Mouse (Mus musculus) E14TG2a.4 (cell line): Measurements from ENCODE around the gene Herpud1.

Experiments
- H3K27me3 ChIP-seq: 2 replicates; pipeline ENCODE4 v1.6.1; 2014; ENCODE audit warnings: low read length, control low read depth; ENCODE audit not compliant: insufficient read depth
- H3K36me3 ChIP-seq: 2 replicates; pipeline ENCODE4 v1.6.1; 2014; ENCODE audit warnings: low read length, control low read depth; ENCODE audit not compliant: insufficient read depth
- H3K4me1 ChIP-seq: replicated peaks from 2 replicates; pipeline ENCODE4 v1.6.1; 2014; ENCODE audit warnings: low read depth, low read length, control low read depth
- H3K4me3 ChIP-seq: replicated peaks from 2 replicates; pipeline ENCODE4 v1.5.1; 2014; ENCODE audit warnings: mild to moderate bottlenecking, low read length
- H3K9me3 ChIP-seq: 2 replicates; pipeline ENCODE4 v1.6.1; 2014; ENCODE audit warnings: low read length, control low read depth
- CTCF ChIP-seq: conservative IDR thresholded peaks from 2 replicates; pipeline ENCODE4 v1.5.1; 2014; ENCODE audit warnings: low read length
- NANOG ChIP-seq: IDR thresholded peaks from 2 replicates; pipeline ENCODE4 v1.6.1; 2014; ENCODE audit warnings: borderline replicate concordance, low read length, mixed read lengths
- POU5F1 ChIP-seq: IDR thresholded peaks from 2 replicates; pipeline ENCODE4 v1.6.1; 2014; ENCODE audit warnings: low read length, borderline replicate concordance

Herpud1 gene

DNA sequence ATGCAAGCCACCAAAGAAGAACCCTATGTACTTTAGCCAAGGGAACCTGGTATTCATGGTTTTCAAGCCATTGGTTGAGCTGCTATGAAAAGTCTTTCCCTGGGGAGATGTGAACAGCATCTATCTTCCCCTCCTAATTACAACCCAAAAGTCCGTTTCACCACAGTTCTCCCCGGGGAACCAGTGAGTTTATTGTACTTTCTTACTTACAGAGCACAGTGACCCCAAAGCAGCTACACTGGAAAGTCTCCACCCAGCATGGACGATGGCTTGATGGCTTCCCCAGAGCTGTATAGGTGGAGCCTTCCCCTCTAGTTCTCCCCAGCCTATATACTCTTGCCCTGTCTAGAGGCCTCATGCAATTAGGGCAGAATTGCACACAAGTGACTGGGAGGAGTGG is 46.0 kb downstream of the Herpud1 start:
- no peak for TF ChIP-seq NANOG
- no peaks in the 10 kb centered on the region for H3K9me3 ChIP-seq

DNA sequence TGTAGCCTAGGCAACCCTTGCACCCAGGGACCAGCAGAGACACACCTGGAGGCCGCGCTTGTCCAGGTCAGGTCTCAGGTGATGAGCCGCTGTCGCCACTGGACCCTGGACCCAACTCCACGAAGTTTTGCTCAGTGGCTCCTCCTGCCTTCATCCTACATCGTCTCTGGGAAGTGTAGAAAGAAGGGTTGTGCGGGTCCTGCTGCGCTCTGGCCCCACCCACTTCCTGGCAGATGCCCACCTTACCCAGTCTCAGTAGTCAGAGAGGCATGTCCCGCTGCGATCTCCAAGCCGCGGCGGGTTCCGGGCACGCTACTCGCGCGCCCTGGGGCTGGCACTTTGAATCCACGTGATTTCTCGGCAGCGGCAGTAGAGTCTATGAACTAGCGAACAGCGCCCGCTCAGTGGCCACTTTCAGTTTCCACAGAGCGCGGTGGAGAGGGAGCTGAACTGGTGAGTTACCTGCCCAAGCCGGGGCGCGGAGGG is 47.8 kb downstream of the Herpud1 start, which contains the start of gene Nlrc5:
Gene Nlrc5, plus strand, starts transcription at position 376 of the 486 bp plus-strand sequence.
- H3K9me3 ChIP-seq, result no peaks in the 10 kb centered on the region
- no peaks in the 10 kb centered on the region for H3K36me3 ChIP-seq
- peaks cover 5% of the 10 kb centered on the region for H3K4me1 ChIP-seq
- H3K27me3 ChIP-seq, result peaks cover 46% of the 10 kb centered on the region
- peak within 1 kb of the TSS; percentile 78 for H3K4me3 ChIP-seq
- TF ChIP-seq POU5F1 (no peak), CTCF (no peak), NANOG (no peak)

More for the DNA sequence above, 46.0 kb downstream of the Herpud1 start:
- Histone ChIP-seq H3K27me3 (peaks cover 56% of the 10 kb centered on the region), H3K4me3 (no peak overlapping the region), H3K4me1 (peaks cover 5% of the 10 kb centered on the region), H3K36me3 (no peaks in the 10 kb centered on the region)

DNA sequence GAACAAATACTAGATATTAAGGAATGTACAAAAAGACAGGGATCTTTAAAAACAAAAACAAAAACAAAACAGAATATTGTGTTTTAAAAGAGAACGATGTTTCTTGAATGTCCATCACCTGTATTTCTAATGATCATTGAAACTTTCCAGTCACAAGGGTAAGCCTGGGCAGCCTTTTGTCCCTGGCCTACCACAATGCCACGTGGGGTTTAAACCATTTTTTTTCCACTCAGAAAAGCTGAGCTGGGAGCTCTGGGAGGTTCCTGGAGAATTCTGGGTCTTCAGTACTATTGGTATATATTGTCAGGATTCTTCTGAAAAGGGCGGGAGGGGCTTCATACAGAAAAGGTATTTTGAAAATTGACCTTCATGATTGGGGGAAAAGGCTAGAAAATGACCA is 48.7 kb downstream of the Herpud1 start:
- no peak overlapping the region for H3K4me3 ChIP-seq
- H3K27me3 ChIP-seq, result peaks cover 46% of the 10 kb centered on the region
- H3K4me1 ChIP-seq, result peaks cover 5% of the 10 kb centered on the region
- TF ChIP-seq NANOG (no peak), POU5F1 (no peak), CTCF (no peak)
- no peaks in the 10 kb centered on the region for H3K9me3 ChIP-seq
- H3K36me3 ChIP-seq, result no peaks in the 10 kb centered on the region

- no peak overlapping the region for H3K4me3 ChIP-seq
- no peaks in the 10 kb centered on the region for H3K9me3 ChIP-seq
- H3K4me1 ChIP-seq, result peaks cover 5% of the 10 kb centered on the region
- H3K27me3 ChIP-seq, result peaks cover 42% of the 10 kb centered on the region
- H3K36me3 ChIP-seq, result no peaks in the 10 kb centered on the region
- TF ChIP-seq CTCF (no peak), POU5F1 (no peak), NANOG (no peak)
Observed at GRCm38 (mm10) chr8:94435397-94436111, 49.3 kb downstream of the Herpud1 start.

GRCm38 (mm10) chr8:94436112-94436572 is 49.9 kb downstream of the Herpud1 start:
- Histone ChIP-seq H3K27me3 (peaks cover 42% of the 10 kb centered on the region), H3K36me3 (no peaks in the 10 kb centered on the region), H3K4me1 (peaks cover 5% of the 10 kb centered on the region), H3K4me3 (no peak overlapping the region), H3K9me3 (no peaks in the 10 kb centered on the region)
- TF ChIP-seq POU5F1 (no peak), NANOG (no peak), CTCF (no peak)

DNA sequence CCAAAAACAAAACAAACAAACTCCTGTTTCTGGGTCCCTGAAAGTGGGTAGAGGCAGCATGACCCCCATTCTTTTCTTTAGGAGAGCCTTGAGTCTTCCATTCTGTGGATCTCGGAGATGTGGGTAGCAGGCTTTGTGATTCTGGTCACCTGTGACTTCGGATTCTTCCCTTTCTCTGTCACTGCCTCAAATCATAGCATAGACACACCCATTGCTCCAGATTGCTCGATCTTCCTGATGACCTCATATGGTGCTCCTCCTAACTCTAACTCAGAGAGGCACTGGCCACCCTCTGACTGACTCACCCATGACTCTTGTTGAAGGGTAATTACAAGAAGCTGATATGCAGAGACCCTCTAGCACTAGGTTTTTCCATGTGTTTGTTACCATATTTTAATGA is 50.7 kb downstream of the Herpud1 start:
- H3K27me3 ChIP-seq, result peaks cover 36% of the 10 kb centered on the region
- no peak for TF ChIP-seq CTCF
- H3K4me3 ChIP-seq, result no peak overlapping the region
- peaks cover 5% of the 10 kb centered on the region for H3K4me1 ChIP-seq
- H3K36me3 ChIP-seq, result no peaks in the 10 kb centered on the region
- H3K9me3 ChIP-seq, result no peaks in the 10 kb centered on the region

DNA sequence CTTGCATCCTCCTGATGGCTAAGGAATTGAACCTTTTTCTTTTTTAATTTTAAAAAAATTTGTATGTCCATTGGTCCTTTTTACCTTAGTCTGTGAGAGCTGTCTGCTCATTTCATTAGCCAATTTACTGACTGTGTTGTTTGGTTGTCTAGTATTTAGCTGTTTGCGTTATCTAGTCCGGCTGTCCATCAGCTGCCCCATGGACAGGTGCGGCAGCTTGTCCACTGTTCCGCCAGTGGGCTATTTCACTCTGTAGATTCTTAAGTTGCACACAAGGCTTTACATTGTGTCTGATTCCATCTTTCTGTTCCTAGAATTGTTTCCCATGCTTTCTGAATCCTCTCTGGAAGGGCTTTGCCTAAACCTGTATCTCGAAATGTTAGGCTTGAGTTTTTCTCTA is 52.4 kb downstream of the Herpud1 start:
- Histone ChIP-seq H3K9me3 (no peaks in the 10 kb centered on the region), H3K4me1 (peaks cover 3% of the 10 kb centered on the region), H3K27me3 (peaks cover 18% of the 10 kb centered on the region), H3K4me3 (no peak overlapping the region), H3K36me3 (no peaks in the 10 kb centered on the region)
- TF ChIP-seq POU5F1 (no peak), NANOG (no peak), CTCF (no peak)

DNA sequence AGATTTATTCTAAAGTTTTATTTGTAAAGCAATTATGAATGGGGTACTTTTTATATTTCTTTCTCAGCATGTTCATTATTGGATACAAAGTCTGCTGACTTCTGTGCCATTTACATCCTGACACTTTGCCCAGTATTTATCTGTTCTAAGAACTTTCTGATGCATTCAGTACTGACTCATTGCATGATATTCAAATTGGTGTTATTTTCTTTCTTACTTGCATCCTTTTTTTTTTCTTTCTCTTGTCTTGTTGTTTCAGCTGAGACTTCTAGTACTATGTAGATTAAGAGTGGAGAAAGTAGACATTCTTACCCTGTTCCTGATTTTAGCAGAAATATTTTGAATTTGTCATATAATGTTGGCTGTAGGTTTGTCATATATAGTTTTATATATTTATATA is 53.5 kb downstream of the Herpud1 start:
- peaks cover 9% of the 10 kb centered on the region for H3K27me3 ChIP-seq
- H3K4me3 ChIP-seq, result no peak overlapping the region
- TF ChIP-seq POU5F1, result no peak
- TF ChIP-seq NANOG, result no peak
- no peak for TF ChIP-seq CTCF
- no peaks in the 10 kb centered on the region for H3K9me3 ChIP-seq
- no peaks in the 10 kb centered on the region for H3K4me1 ChIP-seq
- H3K36me3 ChIP-seq, result no peaks in the 10 kb centered on the region

- Histone ChIP-seq H3K36me3 (no peaks in the 10 kb centered on the region), H3K27me3 (peaks cover 4% of the 10 kb centered on the region), H3K4me1 (no peaks in the 10 kb centered on the region), H3K9me3 (no peaks in the 10 kb centered on the region), H3K4me3 (no peak overlapping the region)
- TF ChIP-seq NANOG (no peak), CTCF (no peak), POU5F1 (no peak)
Observed at GRCm38 (mm10) chr8:94440389-94440788, 54.2 kb downstream of the Herpud1 start.
